ENCODE assay signal across 18 mouse cellular contexts in genomic region chr9:120893971-120894370, GRCm38 (mm10). TPM values are rescaled to one million over a fixed set of nuclear protein-coding genes. Genes with fewer than 3 reads are reported as not detected.
A peak's percentile ranks its signal among the peaks of the same experiment; 100 is the strongest.
DNase-seq lines count a peak whose midpoint lies in the region; ATAC-seq and TF ChIP-seq lines count a peak whose summit lies in the region.
"Had no signal": no experiment of that assay in that cellular context is flagged by ENCODE, and none has a peak within 500 bp of the region (broad histone marks: within the 10 kb centered on the region; RNA-seq: fewer than 3 reads in every experiment).

No protein-coding gene starts in this region.

- H3K27me3 ChIP-seq in liver, adult 2 months (ENCODE audit: control insufficient read depth, insufficient read depth, low read length): no peaks in the 10 kb centered on the region
- H3K27me3 ChIP-seq in intestine, embryonic 14.5 days (replicated peaks; ENCODE audit: control insufficient read depth, insufficient read depth, low read length): no peaks in the 10 kb centered on the region
- no peaks in the 10 kb centered on the region for H3K27me3 ChIP-seq in liver, embryonic 15.5 days
- H3K27me3 ChIP-seq: hindbrain, embryonic 13.5 days; midbrain, embryonic 12.5 days; Patski had no signal

- H3K4me2 ChIP-seq in intestine, embryonic 14.5 days (ENCODE audit: low read length): peak overlapping the region; percentile 22; the same call in 1 of the 2 replicates
- peak overlapping the region; percentile 40 for H3K4me2 ChIP-seq in liver, embryonic 15.5 days
- H3K4me2 ChIP-seq: hindbrain, embryonic 13.5 days; midbrain, embryonic 12.5 days had no signal

- no peak for TF ChIP-seq CTCF in liver, adult 2 months (IDR thresholded peaks at IDR 0.05; ENCODE audit: low read depth, low read length)
- no peak for TF ChIP-seq CTCF in bone marrow macrophage, adult 2 months (IDR thresholded peaks at IDR 0.05; ENCODE audit: low read depth, low read length)

- peak overlapping the region; percentile 66 for H3K27ac ChIP-seq in liver, adult 2 months (replicated peaks; ENCODE audit: insufficient read depth, low read depth, low read length)
- no peak overlapping the region for H3K27ac ChIP-seq in bone marrow macrophage, adult 2 months (ENCODE audit: insufficient read depth, low read depth, low read length)
- H3K27ac ChIP-seq in intestine, embryonic 14.5 days (ENCODE audit: low read depth): 0 out of 2 replicates have a peak overlapping the region, but pooled peaks have one; percentile 11
- peak overlapping the region; percentile 67 for H3K27ac ChIP-seq in liver, embryonic 15.5 days (replicated peaks)
- H3K27ac ChIP-seq: hindbrain, embryonic 13.5 days; limb, embryonic 10.5 days; midbrain, embryonic 12.5 days had no signal

- H3K79me2 ChIP-seq in liver, adult 2 months (ENCODE audit: control insufficient read depth, insufficient read depth, low read length): no peaks in the 10 kb centered on the region

- WGBS in liver, adult 2 months: 9% methylated on average over 10 of the region's 10 CpGs
- 31% methylated on average over 10 of the region's 10 CpGs for WGBS in intestine, embryonic 14.5 days
- 9% methylated on average over 10 of the region's 10 CpGs for WGBS in liver, embryonic 15.5 days (ENCODE audit: insufficient replicate concordance)

- no peak for ATAC-seq in intestine, embryonic 14.5 days (replicated peaks; ENCODE audit: low FRiP score, low TSS enrichment, low read depth)
- ATAC-seq in liver, embryonic 15.5 days (ENCODE audit: insufficient read depth): no peak
- ATAC-seq: activated CD4-positive, CD25-positive, alpha-beta regulatory T cell, adult 4 months; forebrain, embryonic 14.5 days; Patski had no signal

- peaks cover 12% of the 10 kb centered on the region for H3K4me1 ChIP-seq in liver, adult 2 months (ENCODE audit: control insufficient read depth, insufficient read depth, low read length)
- peaks cover 7% of the 10 kb centered on the region; the same call in 1 of the 2 replicates for H3K4me1 ChIP-seq in bone marrow macrophage, adult 2 months (ENCODE audit: control insufficient read depth, insufficient read depth, low read length)
- H3K4me1 ChIP-seq in intestine, embryonic 14.5 days (replicated peaks; ENCODE audit: control insufficient read depth, insufficient read depth, low read length): peaks cover 10% of the 10 kb centered on the region
- peaks cover 21% of the 10 kb centered on the region for H3K4me1 ChIP-seq in liver, embryonic 15.5 days (replicated peaks)
- H3K4me1 ChIP-seq: hindbrain, embryonic 13.5 days; limb, embryonic 10.5 days; midbrain, embryonic 12.5 days had no signal

- H3K9ac ChIP-seq in liver, adult 2 months (ENCODE audit: low read depth, low read length): peak overlapping the region; percentile 52
- H3K9ac ChIP-seq in intestine, embryonic 14.5 days (ENCODE audit: low read length): no peak overlapping the region
- H3K9ac ChIP-seq in liver, embryonic 15.5 days: no peak overlapping the region
- H3K9ac ChIP-seq: hindbrain, embryonic 13.5 days; midbrain, embryonic 12.5 days had no signal

- H3K4me3 ChIP-seq in liver, adult 2 months (ENCODE audit: insufficient read depth, low read depth, low read length): peak overlapping the region; percentile 37
- peak overlapping the region; percentile 27 for H3K4me3 ChIP-seq in bone marrow macrophage, adult 2 months (ENCODE audit: insufficient read depth, low read length)
- H3K4me3 ChIP-seq in intestine, embryonic 14.5 days (ENCODE audit: low read depth, low read length): no peak overlapping the region
- H3K4me3 ChIP-seq in liver, embryonic 15.5 days (replicated peaks): no peak overlapping the region; the same call in 1 of the 2 replicates
- H3K4me3 ChIP-seq: erythroblast, embryonic 14.5 days; hindbrain, embryonic 13.5 days; limb, embryonic 10.5 days; midbrain, embryonic 12.5 days had no signal

- no peaks in the 10 kb centered on the region for H3K9me3 ChIP-seq in intestine, embryonic 14.5 days (ENCODE audit: control insufficient read depth, low read length)
- no peaks in the 10 kb centered on the region for H3K9me3 ChIP-seq in liver, embryonic 15.5 days (replicated peaks)
- H3K9me3 ChIP-seq: hindbrain, embryonic 13.5 days; limb, embryonic 10.5 days; midbrain, embryonic 12.5 days had no signal

- H3K36me3 ChIP-seq in liver, adult 2 months (ENCODE audit: control insufficient read depth, insufficient read depth, low read length): no peaks in the 10 kb centered on the region
- H3K36me3 ChIP-seq in intestine, embryonic 14.5 days (ENCODE audit: control insufficient read depth, insufficient read depth, low read length): no peaks in the 10 kb centered on the region
- no peaks in the 10 kb centered on the region for H3K36me3 ChIP-seq in liver, embryonic 15.5 days (replicated peaks)
- H3K36me3 ChIP-seq: hindbrain, embryonic 13.5 days; limb, embryonic 10.5 days; midbrain, embryonic 12.5 days had no signal

- DNase-seq in liver, adult 2 months (ENCODE audit: extremely low read depth, low read depth, low spot score): no peak
- no peak for DNase-seq in liver
- no peak for DNase-seq in intestine, embryonic 14.5 days (ENCODE audit: low spot score)
- no peak for DNase-seq in layer of hippocampus, adult 8-10 months (ENCODE audit: low spot score in 2 of 2)
- no peak for DNase-seq in cerebellum, adult 11 months
- DNase-seq: adrenal gland, postnatal 14 days; cerebellum, adult 8-10 months; gastrocnemius, postnatal 25 days; right cerebral cortex, postnatal 25 days had no signal

- TF ChIP-seq POLR2A in liver, adult 2 months (IDR thresholded peaks at IDR 0.05; ENCODE audit: extremely low read depth, insufficient read depth, low read length): no peak
- TF ChIP-seq POLR2A in bone marrow macrophage, adult 2 months (IDR thresholded peaks at IDR 0.05; ENCODE audit: borderline replicate concordance, low read depth, low read length): no peak

RNA-seq across cellular contexts. Expression of gene Ctnnb1, which starts 35.0 kb away (rescaled TPM):
- total RNA-seq in liver, adult 2 months (2014; rRNA removed): 278 and 319 TPM in 2 replicates
- 34.3 and 41.4 TPM in 2 replicates for polyA plus RNA-seq in liver, adult 2 months (2012; rRNA removed)
- 234 and 237 TPM in 2 replicates for polyA plus RNA-seq in bone marrow macrophage, adult 2 months (2012; ENCODE audit: insufficient read depth, insufficient read length, missing spikeins)
- polyA plus RNA-seq in intestine, embryonic 14.5 days (2014; fragmentation: Nextera tagmentation; extraction: Ambion mirVana): 629 and 691 TPM in 2 replicates
- polyA plus RNA-seq in liver, embryonic 15.5 days (2015; fragmentation: Nextera tagmentation; extraction: Ambion mirVana): 90.5 and 100 TPM in 2 replicates
- 100 to 1,000 TPM; 528 to 559 (median 551) TPM for total RNA-seq in layer of hippocampus, adult 8-10 months (2022)

Comparison
In these comparisons a context has a peak if more than half of its experiments do, and no peak if none do; other contexts are left out.
1. H3K4me3 ChIP-seq: peak in liver, adult 2 months (single experiment) and bone marrow macrophage, adult 2 months (single experiment); none in intestine, embryonic 14.5 days (single experiment) and liver, embryonic 15.5 days (single experiment).